Mouse (Mus musculus): Measurements from ENCODE around the gene Fgd4. TPM values are rescaled to one million over a fixed set of nuclear protein-coding genes. Genes with fewer than 3 reads are reported as not detected.
"Not testable (repeated sequence)": the region's sequence is repeated elsewhere in the genome, so short reads cannot be mapped to it uniquely, and the experiment has no call there.

Gene Fgd4
- polyA plus RNA-seq, 1 experiment from 2014 or later = 11.5 TPM

DNA sequence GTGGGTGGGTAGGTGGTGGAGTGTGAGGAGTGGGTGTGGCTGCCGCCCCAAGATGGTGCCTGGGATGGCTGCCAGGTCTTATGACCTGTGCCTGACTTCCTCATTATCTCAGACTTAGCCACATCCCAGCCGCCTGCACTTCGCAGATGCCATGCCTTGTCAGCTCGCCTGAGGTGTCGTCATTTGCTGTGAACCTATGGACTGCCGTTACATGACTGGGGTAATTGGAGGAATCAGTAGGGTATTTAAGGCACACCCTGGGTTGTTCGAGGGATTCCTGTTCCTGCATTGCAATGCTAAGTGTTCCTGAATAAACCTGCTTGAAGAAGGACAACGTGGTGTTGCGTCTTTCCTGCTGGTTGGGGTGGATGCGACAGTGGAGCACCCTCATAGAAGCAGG, 126.9 kb downstream of the Fgd4 start:
- not testable (repeated sequence) for H3K4me3 ChIP-seq (replicated peaks; ENCODE audit: low read length); H3K9ac ChIP-seq (ENCODE audit: low read length); H3K4me1 ChIP-seq (ENCODE audit: control insufficient read depth, insufficient read depth, low read length); H3K27ac ChIP-seq (ENCODE audit: low read length); H3K36me3 ChIP-seq (ENCODE audit: control insufficient read depth, insufficient read depth, low read length); ATAC-seq (ENCODE audit: insufficient read depth, low FRiP score); H3K4me2 ChIP-seq (ENCODE audit: low read depth, low read length); H3K27me3 ChIP-seq (ENCODE audit: control insufficient read depth, insufficient read depth, low read length); H3K9me3 ChIP-seq (replicated peaks; ENCODE audit: control insufficient read depth, low read length)
- 91% methylated on average over 10 of the region's 10 CpGs for WGBS

DNA sequence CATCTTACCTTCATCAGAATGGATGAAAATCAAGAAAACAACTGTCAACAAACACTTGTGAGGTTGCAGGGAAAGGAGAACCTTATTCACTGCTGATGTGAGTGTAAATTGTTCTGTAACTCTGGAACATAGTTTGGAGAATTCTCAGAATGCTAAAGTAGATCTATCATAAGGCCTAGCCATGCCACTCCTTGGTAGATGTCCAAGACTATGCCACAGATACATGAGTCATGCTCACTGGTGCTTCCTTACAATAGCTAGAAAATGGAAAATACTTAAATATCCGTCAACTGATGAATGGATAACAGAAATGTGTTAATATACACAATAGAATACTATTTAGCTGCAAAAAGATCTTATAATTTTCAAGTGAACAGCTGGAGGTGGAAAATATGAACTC, 150.3 kb downstream of the Fgd4 start:
- Histone ChIP-seq H3K9ac (ENCODE audit: low read length) (no peak overlapping the region), H3K9me3 (replicated peaks; ENCODE audit: control insufficient read depth, low read length) (no peaks in the 10 kb centered on the region), H3K4me3 (replicated peaks; ENCODE audit: low read length) (no peak overlapping the region), H3K36me3 (ENCODE audit: control insufficient read depth, insufficient read depth, low read length) (no peaks in the 10 kb centered on the region), H3K27ac (ENCODE audit: low read length) (no peak overlapping the region), H3K27me3 (ENCODE audit: control insufficient read depth, insufficient read depth, low read length) (no peaks in the 10 kb centered on the region), H3K4me1 (ENCODE audit: control insufficient read depth, insufficient read depth, low read length) (no peaks in the 10 kb centered on the region), H3K4me2 (ENCODE audit: low read depth, low read length) (no peak overlapping the region)
- WGBS = 75% methylated on average over 1 of the region's 1 CpGs
- ATAC-seq (ENCODE audit: insufficient read depth, low FRiP score) = no peak

DNA sequence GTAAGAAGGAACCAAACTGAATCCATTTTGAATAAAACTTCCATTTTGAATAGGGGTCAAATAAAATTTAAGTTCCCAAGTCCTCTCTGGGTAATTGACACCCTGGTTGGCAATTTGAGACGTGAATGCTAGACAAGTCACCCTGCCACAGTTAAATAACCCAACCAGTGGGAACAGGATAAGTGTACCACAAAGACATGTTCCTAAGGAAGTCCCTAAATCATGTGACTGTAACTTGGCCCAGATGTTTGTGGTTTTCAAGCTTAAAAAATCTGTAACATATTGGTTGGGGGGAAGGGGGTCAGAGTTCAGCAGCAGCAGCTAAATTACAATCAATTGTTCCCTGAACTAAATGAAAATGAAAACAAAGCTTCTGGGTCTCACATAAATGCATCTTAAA, 161.9 kb downstream of the Fgd4 start:
- no peaks in the 10 kb centered on the region for H3K36me3 ChIP-seq (ENCODE audit: control insufficient read depth, insufficient read depth, low read length)
- WGBS = 67% methylated on average over 1 of the region's 1 CpGs
- no peak for ATAC-seq (ENCODE audit: insufficient read depth, low FRiP score)

DNA sequence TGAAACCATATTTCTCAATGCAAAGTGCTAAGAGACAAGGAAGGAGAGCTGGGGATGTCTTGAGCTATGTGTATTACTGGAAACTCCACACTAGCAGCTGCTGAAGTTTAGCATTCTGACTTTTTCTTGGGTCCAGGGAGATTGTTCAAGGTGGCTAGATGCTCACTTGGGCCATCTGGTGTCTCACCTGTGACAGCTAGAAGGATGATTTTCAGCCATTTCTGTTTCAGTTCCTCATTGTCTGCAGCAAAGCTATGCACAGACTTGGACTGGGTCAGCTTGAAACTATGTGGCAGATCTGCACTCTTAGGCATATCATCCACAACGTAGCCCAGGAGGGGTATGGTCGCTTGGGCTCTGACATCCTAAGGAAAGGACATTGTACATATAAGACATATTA, 177.9 kb downstream of the Fgd4 start:
- no peaks in the 10 kb centered on the region for H3K9me3 ChIP-seq (replicated peaks; ENCODE audit: control insufficient read depth, low read length)
- no peak overlapping the region for H3K9ac ChIP-seq (ENCODE audit: low read length)
- H3K36me3 ChIP-seq (ENCODE audit: control insufficient read depth, insufficient read depth, low read length) = no peaks in the 10 kb centered on the region
- H3K27ac ChIP-seq (ENCODE audit: low read length) = no peak overlapping the region
- H3K4me2 ChIP-seq (ENCODE audit: low read depth, low read length) = no peak overlapping the region
- no peaks in the 10 kb centered on the region for H3K4me1 ChIP-seq (ENCODE audit: control insufficient read depth, insufficient read depth, low read length)
- ATAC-seq (ENCODE audit: insufficient read depth, low FRiP score) = no peak
- WGBS = 91% methylated on average over 2 of the region's 2 CpGs
- H3K4me3 ChIP-seq (replicated peaks; ENCODE audit: low read length) = no peak overlapping the region
- H3K27me3 ChIP-seq (ENCODE audit: control insufficient read depth, insufficient read depth, low read length) = no peaks in the 10 kb centered on the region

More for the DNA sequence above, 161.9 kb downstream of the Fgd4 start:
- no peaks in the 10 kb centered on the region for H3K27me3 ChIP-seq (ENCODE audit: control insufficient read depth, insufficient read depth, low read length)
- no peaks in the 10 kb centered on the region for H3K9me3 ChIP-seq (replicated peaks; ENCODE audit: control insufficient read depth, low read length)
- no peaks in the 10 kb centered on the region for H3K4me1 ChIP-seq (ENCODE audit: control insufficient read depth, insufficient read depth, low read length)
- no peak overlapping the region for H3K4me3 ChIP-seq (replicated peaks; ENCODE audit: low read length)
- H3K9ac ChIP-seq (ENCODE audit: low read length) = no peak overlapping the region
- H3K27ac ChIP-seq (ENCODE audit: low read length) = no peak overlapping the region
- H3K4me2 ChIP-seq (ENCODE audit: low read depth, low read length) = no peak overlapping the region

DNA sequence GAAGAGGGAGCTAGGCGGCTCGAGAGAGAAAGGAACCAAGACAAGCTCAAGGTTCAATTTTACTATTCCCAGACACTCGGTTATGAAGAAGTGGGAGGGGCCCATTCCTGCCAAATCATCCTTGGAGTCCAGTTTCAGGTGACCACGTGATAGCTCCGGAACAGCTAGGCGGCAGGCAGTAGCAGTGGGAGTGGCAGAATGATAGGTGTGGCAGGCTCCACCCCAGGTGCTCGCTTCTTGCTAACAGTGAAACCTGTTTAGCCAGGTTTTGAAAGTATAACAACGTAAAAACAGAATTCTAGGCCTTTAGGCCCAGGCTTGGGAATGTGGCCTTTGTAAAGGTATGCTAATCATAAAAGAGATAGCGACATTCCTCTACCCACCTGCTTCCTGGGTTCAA, 233.1 kb downstream of the Fgd4 start:
- peak; percentile 85; the same call in 1 of the 2 replicates for ATAC-seq (ENCODE audit: insufficient read depth, low FRiP score)
- H3K4me3 ChIP-seq (replicated peaks; ENCODE audit: low read length); H3K36me3 ChIP-seq (ENCODE audit: control insufficient read depth, insufficient read depth, low read length); H3K4me2 ChIP-seq (ENCODE audit: low read depth, low read length); H3K9ac ChIP-seq (ENCODE audit: low read length); H3K9me3 ChIP-seq (replicated peaks; ENCODE audit: control insufficient read depth, low read length); H3K27ac ChIP-seq (ENCODE audit: low read length); H3K4me1 ChIP-seq (ENCODE audit: control insufficient read depth, insufficient read depth, low read length); H3K27me3 ChIP-seq (ENCODE audit: control insufficient read depth, insufficient read depth, low read length): not testable (repeated sequence)
- 52% methylated on average over 8 of the region's 9 CpGs for WGBS

Other genes starting within 250 kb of the Fgd4 start
- gene Dnm1l, start 241.6 kb downstream of the Fgd4 start, polyA plus RNA-seq (2015; fragmentation: Nextera tagmentation; extraction: Ambion mirVana) = 59.0 and 60.4 TPM in 2 replicates
- gene Olfr19, start 75.9 kb upstream of the Fgd4 start, polyA plus RNA-seq (2015; fragmentation: Nextera tagmentation; extraction: Ambion mirVana) = not detected in 2 replicates
- 0.15 and 0.65 TPM in 2 replicates for gene Spag6l, start 228.9 kb upstream of the Fgd4 start, polyA plus RNA-seq (2015; fragmentation: Nextera tagmentation; extraction: Ambion mirVana)